Mouse (Mus musculus): ENCODE measurements at regions not wholly inside any gene's neighbourhood (a gene's known extent, or its start where the extent isn't known, plus 50 kb on each side); places are given as distances from the start of the nearest gene placed in this dataset.

DNA sequence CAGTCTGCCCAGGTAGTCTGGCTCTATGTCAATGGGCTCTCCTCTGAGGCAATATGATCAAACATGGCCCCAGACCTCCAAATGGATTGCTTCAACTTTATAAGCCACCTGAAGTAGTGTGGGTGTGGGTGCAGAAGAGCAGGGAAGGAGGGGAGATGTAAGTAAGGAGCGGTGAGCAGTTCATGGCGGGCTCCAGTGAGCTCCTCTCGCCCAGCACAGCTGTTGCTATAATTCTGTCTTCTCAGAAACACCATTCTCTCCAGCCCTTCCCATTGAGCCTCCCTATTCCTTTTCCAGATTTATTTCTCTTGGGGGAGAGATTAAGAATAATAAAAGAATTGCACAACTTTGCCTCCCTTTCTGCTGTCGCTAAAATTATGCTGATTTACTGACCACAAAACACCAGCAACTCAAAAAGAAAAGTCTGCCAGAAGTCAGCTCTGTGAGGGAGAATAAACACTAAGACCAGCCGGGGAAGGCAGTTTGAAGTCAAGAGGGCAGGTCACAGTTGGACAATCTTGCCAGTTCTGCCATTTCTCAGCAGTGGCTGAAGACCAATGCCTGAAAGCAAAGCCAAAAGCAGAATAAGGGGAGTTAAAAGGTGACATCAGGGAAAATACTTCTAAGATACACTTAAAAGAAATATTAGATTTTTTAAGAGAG lies 71.3 kb upstream of the Stard3nl start:
- TF ChIP-seq CTCF (IDR thresholded peaks at IDR 0.05; ENCODE audit: extremely low read depth, insufficient read depth, insufficient read length, insufficient replicate concordance) (no peak), POLR2A (IDR thresholded peaks at IDR 0.05; ENCODE audit: low read depth, low read length) (no peak)
